Mouse (Mus musculus) embryonic fibroblast, embryonic 13.5 days (primary cell): ENCODE data around the gene Fabp3. TPM values are rescaled to one million over a fixed set of nuclear protein-coding genes. Genes with fewer than 3 reads are reported as not detected.

ENCODE experiments used
- H3K27ac ChIP-seq: 2 replicates; pipeline ENCODE4 v1.5.1; 2012; ENCODE audit warnings: low read length, control low read depth, inconsistent platforms; ENCODE audit not compliant: insufficient read depth
- H3K4me1 ChIP-seq: 2 replicates; pipeline ENCODE4 v1.6.1; 2011; ENCODE audit warnings: low read length; ENCODE audit not compliant: control insufficient read depth, insufficient read depth
- H3K4me3 ChIP-seq: 2 replicates; pipeline ENCODE4 v1.5.1; 2011; ENCODE audit warnings: mild to moderate bottlenecking, control low read depth, low read length; ENCODE audit not compliant: insufficient read depth
- CTCF ChIP-seq: IDR thresholded peaks from 2 replicates; pipeline ENCODE4 v1.5.1; 2011; ENCODE audit warnings: mild to moderate bottlenecking, control low read depth, low read length, moderate library complexity, borderline replicate concordance; ENCODE audit not compliant: insufficient read depth
- POLR2A ChIP-seq: IDR thresholded peaks from 2 replicates; pipeline ENCODE4 v1.6.1; 2011; ENCODE audit warnings: low read depth, mild to moderate bottlenecking, control low read depth, low read length, moderate library complexity
- polyA plus RNA-seq: library from polyadenylated mRNA; stranded (reverse); fragments of >200 nt; gene quantifications from 2 replicates; pipeline ENCODE4 v1.2.4, GENCODE M21; 2011; ENCODE audit warnings: low read depth; ENCODE audit not compliant: missing spikeins, insufficient read length

Gene Fabp3
- polyA plus RNA-seq, 1 experiment, result 13.5 TPM

GRCm38 (mm10) chr4:130304746-130305145 is 3.6 kb upstream of the Fabp3 start:
- no peak overlapping the region for H3K4me3 ChIP-seq
- H3K4me1 ChIP-seq, result no peaks in the 10 kb centered on the region; the same call in 1 of the 2 replicates
- no peak for TF ChIP-seq POLR2A
- TF ChIP-seq CTCF, result no peak
- H3K27ac ChIP-seq, result no peak overlapping the region

- H3K27ac ChIP-seq, result no peak overlapping the region
- H3K4me1 ChIP-seq, result no peaks in the 10 kb centered on the region; the same call in 1 of the 2 replicates
- H3K4me3 ChIP-seq, result no peak overlapping the region
- TF ChIP-seq POLR2A (no peak), CTCF (no peak)
Observed at GRCm38 (mm10) chr4:130306796-130307630, 1.4 kb upstream of the Fabp3 start.

GRCm38 (mm10) chr4:130307851-130308230 is 554 bp upstream of the Fabp3 start:
- no peak for TF ChIP-seq POLR2A
- TF ChIP-seq CTCF, result no peak
- H3K4me1 ChIP-seq, result no peaks in the 10 kb centered on the region; the same call in 1 of the 2 replicates
- no peak overlapping the region for H3K27ac ChIP-seq
- peak overlapping the region; percentile 51 for H3K4me3 ChIP-seq

GRCm38 (mm10) chr4:130309254-130309653 is 859 bp downstream of the Fabp3 start:
- no peak for TF ChIP-seq CTCF
- TF ChIP-seq POLR2A, result no peak
- Histone ChIP-seq H3K27ac (no peak overlapping the region), H3K4me1 (no peaks in the 10 kb centered on the region; the same call in 1 of the 2 replicates), H3K4me3 (peak overlapping the region; percentile 51)

- no peak overlapping the region for H3K27ac ChIP-seq
- H3K4me1 ChIP-seq, result peaks cover 5% of the 10 kb centered on the region
- TF ChIP-seq CTCF (no peak), POLR2A (no peak)
Observed at GRCm38 (mm10) chr4:130312526-130312925, 4.1 kb downstream of the Fabp3 start.

GRCm38 (mm10) chr4:130313552-130313951 is 5.2 kb downstream of the Fabp3 start:
- peaks cover 5% of the 10 kb centered on the region for H3K4me1 ChIP-seq
- H3K4me3 ChIP-seq, result no peak overlapping the region
- H3K27ac ChIP-seq, result no peak overlapping the region
- TF ChIP-seq CTCF, result no peak
- TF ChIP-seq POLR2A, result no peak

More at GRCm38 (mm10) chr4:130312526-130312925, 4.1 kb downstream of the Fabp3 start:
- H3K4me3 ChIP-seq, result no peak overlapping the region

- no peak for TF ChIP-seq CTCF
- no peak for TF ChIP-seq POLR2A
Observed at GRCm38 (mm10) chr4:130315771-130316527, 7.6 kb downstream of the Fabp3 start.

GRCm38 (mm10) chr4:130316691-130317090 is 8.3 kb downstream of the Fabp3 start:
- TF ChIP-seq CTCF (no peak), POLR2A (no peak)
- H3K4me1 ChIP-seq, result peaks cover 9% of the 10 kb centered on the region
- H3K4me3 ChIP-seq, result no peak overlapping the region
- H3K27ac ChIP-seq, result no peak overlapping the region

More at GRCm38 (mm10) chr4:130315771-130316527, 7.6 kb downstream of the Fabp3 start:
- H3K4me1 ChIP-seq, result peaks cover 9% of the 10 kb centered on the region
- H3K27ac ChIP-seq, result no peak overlapping the region
- H3K4me3 ChIP-seq, result no peak overlapping the region

GRCm38 (mm10) chr4:130318122-130318521 is 9.7 kb downstream of the Fabp3 start:
- Histone ChIP-seq H3K27ac (no peak overlapping the region), H3K4me3 (no peak overlapping the region), H3K4me1 (peaks cover 9% of the 10 kb centered on the region)
- no peak for TF ChIP-seq POLR2A
- no peak for TF ChIP-seq CTCF
